Mouse (Mus musculus) adipocyte (in vitro differentiated cells): ENCODE measurements around the gene Stat6.
"Not testable (repeated sequence)": the region's sequence is repeated elsewhere in the genome, so short reads cannot be mapped to it uniquely, and the experiment has no call there.

ENCODE experiments used
- DNase-seq: peaks from one replicate; pipeline ENCODE4 v3.0.0-alpha.2; 2016; ENCODE audit warnings: low spot score

Gene Stat6

DNA sequence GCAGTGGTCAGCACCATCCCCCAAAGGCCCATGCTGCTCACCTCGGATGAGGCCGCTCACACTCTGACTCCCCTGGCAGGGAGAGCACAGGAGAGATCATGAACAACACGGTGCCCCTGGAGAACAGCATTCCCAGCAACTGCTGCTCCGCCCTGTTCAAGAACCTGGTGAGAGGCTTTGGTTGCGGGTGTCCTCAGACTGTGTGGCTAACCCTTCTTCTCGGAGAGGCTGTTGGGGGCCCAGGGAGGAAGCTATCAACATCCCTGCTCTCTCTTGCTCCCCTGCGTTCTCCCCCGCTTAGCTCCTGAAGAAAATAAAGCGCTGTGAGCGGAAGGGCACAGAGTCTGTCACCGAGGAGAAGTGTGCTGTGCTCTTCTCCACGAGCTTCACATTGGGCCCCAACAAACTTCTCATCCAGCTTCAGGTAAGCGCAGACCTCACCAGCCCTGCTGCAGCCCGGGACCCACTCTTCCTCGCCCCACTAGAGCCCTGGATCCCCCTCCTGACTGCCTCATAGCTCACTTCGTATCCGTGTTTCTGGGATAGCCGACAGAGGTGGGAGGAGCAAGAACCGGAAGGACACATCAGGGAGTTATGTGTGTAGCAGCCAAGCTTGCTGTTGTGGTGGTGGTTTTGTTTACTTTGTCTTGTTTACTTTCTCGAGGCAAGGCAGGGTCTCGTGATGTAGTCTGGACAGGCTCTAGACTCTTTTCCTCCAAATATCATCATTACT is 10.3 kb downstream of the Stat6 start:
- no peak for DNase-seq

DNA sequence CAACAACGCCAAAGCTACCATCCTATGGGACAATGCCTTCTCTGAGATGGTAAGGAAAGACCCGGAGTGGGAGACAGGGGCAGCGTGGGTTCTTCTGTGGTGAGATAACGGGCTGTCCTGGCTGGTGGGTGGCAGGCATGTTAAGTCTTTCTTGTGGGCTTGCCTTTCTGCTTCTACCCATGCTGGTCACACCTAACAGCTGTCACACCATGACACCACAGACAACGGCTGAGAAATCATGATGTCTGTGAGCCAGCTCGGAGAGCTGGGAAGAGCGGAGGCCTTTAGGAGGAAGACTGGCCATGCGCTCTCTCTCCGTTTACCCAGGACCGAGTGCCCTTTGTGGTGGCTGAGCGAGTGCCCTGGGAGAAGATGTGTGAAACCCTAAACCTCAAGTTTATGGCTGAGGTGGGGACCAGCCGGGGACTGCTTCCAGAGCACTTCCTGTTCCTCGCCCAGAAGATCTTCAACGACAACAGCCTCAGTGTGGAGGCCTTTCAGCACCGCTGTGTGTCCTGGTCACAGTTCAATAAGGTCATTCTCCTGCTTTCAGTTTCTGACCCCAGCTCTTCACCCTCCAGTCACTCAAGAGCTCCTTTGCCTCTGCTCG is 12.3 kb downstream of the Stat6 start:
- no peak for DNase-seq

DNA sequence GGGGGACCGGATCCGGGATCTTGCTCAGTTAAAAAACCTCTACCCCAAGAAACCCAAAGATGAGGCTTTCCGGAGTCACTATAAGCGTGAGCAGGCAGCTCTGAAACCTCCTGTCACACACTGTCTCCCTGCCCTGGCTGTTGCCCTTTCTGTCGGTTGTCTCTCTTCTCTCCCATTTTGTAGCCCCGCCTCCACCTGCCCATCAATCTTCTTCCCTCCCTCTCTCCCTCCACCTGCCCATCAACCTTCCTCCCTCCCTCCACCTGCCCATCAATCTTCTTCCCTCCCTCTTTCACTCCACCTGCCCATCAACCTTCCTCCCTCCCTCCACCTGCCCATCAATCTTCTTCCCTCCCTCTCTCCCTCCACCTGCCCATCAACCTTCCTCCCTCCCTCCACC is 14.8 kb downstream of the Stat6 start:
- DNase-seq = not testable (repeated sequence)

GRCm38 (mm10) chr10:127658076-127658475 is 15.3 kb downstream of the Stat6 start:
- no peak for DNase-seq

GRCm38 (mm10) chr10:127659551-127659950 is 16.8 kb downstream of the Stat6 start:
- DNase-seq = no peak

DNA sequence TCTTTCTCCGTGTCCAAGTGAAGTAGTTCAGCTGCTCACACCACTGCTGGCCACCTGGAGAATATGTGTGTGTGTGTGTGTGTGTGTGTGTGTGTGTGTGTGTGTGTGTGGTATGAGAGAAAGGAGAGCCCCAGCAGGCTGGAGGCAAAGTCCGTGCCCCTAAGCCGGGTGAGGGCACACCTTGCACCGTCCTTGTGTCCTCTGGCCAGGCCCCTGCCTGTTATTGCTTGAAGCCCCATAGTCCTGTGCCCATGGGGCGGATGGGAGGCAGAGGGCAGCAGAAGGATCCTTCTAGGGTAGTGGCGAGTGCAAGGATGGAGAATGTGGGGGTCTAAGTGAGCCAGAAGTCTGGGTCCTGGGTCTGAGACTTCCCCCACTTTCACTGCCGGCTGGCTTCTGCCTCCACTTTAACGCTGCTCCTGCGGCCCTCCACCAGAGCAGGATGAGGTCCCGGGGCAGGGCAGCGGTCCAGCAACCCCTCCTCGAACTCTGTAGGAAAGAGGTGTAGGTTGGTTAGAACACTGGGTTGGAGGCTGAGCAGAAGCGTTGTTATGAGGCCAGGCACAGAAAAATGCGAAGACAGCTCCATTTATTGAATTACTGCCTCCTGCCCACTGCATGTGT is 18.6 kb downstream of the Stat6 start:
- no peak for DNase-seq

GRCm38 (mm10) chr10:127661915-127662663 is 19.3 kb downstream of the Stat6 start:
- DNase-seq = peak; percentile 84

DNA sequence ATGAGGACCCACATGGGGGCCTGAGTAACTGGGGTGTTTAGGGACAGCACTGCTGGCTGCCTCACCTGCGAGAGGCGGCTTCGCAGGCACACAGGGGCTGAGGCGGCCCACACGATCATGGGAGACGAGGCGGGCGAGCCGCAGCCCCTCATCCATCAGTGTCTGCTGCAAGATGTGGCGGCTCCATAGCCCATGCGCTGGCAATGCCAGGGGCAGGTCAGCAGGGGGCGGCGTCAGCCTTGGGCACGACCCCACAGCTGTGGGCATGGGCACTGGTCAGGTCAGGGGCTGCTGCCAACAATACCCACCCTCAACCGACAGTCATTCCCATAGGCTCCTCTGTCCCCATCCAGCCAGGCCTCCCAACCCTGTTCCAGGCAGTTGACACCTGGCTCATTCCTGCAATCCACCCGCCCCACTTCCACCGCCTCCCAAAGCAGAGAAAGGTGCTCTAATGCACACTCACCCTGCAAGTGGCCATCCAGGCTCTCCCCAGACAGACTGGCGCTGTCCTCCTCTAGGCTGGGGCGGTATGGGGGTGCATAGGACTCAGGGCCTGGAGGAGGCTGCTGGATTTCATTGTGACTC is 20.0 kb downstream of the Stat6 start:
- no peak for DNase-seq

GRCm38 (mm10) chr10:127663590-127663989 is 20.8 kb downstream of the Stat6 start:
- no peak for DNase-seq

DNA sequence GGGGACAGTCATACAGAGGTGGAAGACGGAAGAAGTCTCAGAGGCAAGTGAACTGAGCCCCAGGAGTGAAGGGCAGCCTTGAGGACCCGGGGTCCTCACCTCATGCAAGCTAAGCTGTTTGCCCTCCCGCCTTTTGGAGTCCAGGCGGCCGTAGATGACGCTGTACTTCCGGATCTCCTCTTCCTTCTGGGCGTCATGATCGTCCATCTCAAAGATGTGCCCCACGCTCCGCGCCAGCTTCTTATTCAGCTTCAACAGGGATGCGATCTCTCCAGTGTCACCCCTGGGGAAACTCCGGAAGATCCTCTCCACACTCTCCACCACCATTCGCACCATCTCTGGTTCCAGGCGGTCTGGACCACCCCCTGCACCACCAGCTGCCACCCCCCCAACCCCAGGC is 21.4 kb downstream of the Stat6 start:
- no peak for DNase-seq

DNA sequence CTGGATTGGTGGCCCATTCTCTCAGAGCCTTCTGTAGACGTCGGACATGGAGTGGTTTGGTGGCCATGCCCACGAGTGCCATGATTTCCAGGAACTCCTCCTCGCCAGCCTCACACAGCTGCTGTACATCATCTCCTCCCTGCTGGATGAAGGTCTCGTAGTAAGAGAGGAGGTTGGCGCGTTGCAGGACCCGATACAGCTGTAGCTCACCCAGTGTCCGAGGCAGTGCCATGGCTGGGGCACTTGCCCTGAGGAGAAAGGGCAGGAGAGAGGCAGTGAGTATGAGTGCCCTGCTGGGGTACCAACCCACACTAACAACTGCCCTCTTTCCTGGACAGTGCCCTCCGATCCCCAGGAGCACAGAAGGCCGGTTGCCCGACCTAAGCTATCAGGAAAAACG is 22.1 kb downstream of the Stat6 start:
- no peak for DNase-seq

DNA sequence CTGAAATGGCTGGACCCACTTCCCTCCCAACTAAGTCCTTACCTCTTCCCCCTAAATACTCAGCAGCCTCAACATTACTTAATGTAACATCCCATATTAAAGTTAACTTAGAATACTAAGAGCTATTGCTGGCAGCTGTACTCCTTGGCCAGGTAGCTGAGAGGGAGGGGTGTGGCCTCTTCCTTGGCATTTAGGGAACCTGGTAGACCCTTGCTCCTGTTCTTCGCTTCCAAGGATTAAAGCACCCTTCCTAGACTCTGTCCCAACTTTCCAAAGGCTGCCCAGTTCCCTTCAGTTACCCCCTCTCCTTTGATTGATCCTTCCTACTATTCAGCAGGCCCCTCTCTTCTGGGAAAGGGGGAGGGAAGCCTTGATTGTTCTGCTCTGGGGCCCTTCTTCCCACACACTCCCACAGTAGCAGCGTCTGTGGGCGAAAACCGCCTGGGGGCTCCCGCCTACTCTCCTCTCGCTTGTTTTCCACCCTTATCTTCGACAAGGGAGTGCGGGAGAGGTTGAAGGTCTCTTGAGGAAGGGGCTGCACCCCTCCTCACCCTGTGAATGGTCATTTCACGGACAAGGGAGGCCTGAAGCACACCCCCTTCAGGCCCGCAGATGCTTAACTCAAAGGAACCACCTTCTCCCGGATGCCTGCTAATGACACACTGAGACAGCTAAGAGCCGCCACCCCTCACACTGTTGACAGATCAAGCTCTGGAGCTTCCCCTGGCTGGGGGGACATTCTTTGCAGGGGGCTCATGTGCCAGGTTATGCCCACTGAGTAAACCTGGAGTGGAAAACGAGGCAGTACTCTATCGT is 22.8 kb downstream of the Stat6 start:
- peak; percentile 40 for DNase-seq

- DNase-seq = peak; percentile 89
Measured at GRCm38 (mm10) chr10:127666501-127667268, 23.9 kb downstream of the Stat6 start, which contains the start of gene Nemp1. Gene Nemp1 (plus strand): TSS chr10:127666901.

- DNase-seq = peak; percentile 97
Measured at GRCm38 (mm10) chr10:127667269-127668092, 24.7 kb downstream of the Stat6 start.

DNA sequence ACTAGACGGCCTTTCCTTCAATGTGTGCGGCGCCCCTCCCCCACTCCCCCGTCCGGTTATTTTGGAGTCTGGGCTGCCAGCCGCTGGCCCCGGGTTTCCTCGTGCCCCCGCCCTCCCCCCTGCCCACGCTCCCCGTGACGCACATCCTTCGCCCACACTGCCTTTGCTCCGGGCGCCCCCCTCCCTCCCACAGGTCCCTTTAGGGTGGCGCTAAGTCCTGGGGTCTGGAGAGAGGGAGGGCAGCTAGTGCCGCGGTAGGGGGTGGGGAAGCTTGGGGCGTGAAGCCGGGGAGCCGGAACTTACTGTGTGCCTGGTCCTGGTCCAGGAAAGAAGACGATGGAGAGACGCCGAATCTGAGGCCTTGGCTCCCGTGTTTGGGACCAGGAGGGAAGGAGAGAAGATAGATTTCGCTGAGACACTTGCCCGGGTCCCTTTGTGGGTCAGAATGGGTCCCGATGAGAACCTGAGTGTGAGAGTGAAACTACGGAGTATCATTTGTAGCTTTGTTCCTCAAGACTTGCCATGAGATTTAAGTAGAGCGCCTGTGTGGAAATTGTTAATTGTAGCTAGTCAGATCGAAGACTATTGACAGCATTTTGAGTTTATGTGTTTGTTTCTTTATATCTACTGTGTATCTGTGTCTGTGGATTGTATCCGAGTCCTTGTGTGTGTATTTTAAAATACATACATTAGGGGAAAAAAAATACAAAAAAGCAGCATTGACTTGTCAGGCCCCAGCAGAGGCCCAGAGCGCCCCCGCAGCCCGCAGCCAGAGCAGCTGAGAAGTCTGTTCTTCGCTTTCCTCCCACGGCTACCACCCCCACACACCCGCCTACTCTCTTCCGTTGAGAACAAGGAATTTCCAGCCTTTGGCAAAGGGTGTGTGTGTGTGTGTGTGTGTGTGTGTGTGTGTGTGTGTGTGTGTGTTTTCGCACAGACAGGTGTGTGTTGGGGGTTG is 25.6 kb downstream of the Stat6 start, which contains the start of gene Nab2:
Nab2 (minus strand) TSS at position 476 of the 958 bp plus-strand sequence.
- DNase-seq = peak; percentile 88

DNA sequence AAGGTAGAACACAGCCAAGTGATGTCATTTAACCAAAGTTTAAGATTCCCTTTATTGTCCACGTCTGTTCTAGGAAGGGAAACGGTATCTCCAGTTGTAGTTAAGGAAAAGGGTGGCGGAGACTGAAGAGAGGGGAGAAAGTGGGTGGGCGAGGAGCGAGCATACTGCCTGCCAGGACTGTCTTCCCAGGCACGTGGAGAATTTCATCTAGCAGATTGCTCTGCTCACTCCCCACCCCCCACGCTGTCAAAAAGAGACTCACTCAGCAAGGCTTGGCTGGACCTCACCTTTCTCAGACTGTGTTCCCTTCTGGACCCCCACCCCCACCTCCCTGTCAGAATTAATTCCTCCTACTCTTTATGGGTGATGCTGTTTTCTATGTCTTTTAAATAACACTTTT is 26.4 kb downstream of the Stat6 start:
- no peak for DNase-seq

DNA sequence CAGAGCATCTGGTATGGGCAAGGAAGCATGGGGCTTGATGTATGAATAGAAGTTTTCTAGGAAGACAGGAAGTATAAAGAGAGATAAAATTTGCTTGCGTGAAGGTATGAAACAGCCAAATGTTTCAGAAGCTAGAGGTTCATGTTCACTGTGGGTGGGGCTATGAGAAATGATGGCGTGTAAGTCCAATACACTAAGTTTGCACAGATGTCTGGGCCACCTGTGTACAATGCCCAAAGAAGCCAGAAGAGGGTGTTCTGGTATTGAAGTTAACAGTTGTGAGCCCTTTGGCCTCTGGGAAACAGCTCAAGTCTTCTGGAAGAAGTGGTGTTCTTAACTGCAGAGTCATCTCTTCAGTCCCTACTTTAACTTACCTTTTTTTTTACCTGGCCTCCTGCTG is 27.4 kb downstream of the Stat6 start:
- no peak for DNase-seq

- peak; percentile 47 for DNase-seq
Measured at GRCm38 (mm10) chr10:127671276-127671675, 28.5 kb downstream of the Stat6 start.
